9 mouse cellular contexts compared by ENCODE assay signal in genomic region chr8:108647556-108647955, GRCm38 (mm10).
DNase-seq lines count a peak whose midpoint lies in the region; ATAC-seq and TF ChIP-seq lines count a peak whose summit lies in the region.
"Had no signal": no experiment of that assay in that cellular context is flagged by ENCODE, and none has a peak within 500 bp of the region (broad histone marks: within the 10 kb centered on the region; RNA-seq: fewer than 3 reads in every experiment).

No protein-coding gene starts in this region.

- no peaks in the 10 kb centered on the region for H3K9me3 ChIP-seq in stomach, postnatal 0 days (ENCODE audit: control insufficient read depth, low read length)

- no peaks in the 10 kb centered on the region for H3K36me3 ChIP-seq in stomach, postnatal 0 days (ENCODE audit: control insufficient read depth, insufficient read depth, low read length)

- H3K9ac ChIP-seq in stomach, postnatal 0 days (ENCODE audit: low read length): no peak overlapping the region
- H3K9ac ChIP-seq: hindbrain, embryonic 14.5 days had no signal

- peak; percentile 41 for DNase-seq in ovary, postnatal 36 days (ENCODE audit: low spot score)
- DNase-seq in ovary, postnatal 14 days (ENCODE audit: low spot score): no peak
- DNase-seq in kidney, postnatal 10 days: peak; percentile 78
- DNase-seq in stomach, postnatal 0 days (ENCODE audit: low spot score): peak; percentile 40
- no peak for DNase-seq in T-cell, adult 2 months (ENCODE audit: low spot score)
- DNase-seq in thymus, postnatal 36 days: no peak
- no peak for DNase-seq in thymus, postnatal 0 days (ENCODE audit: low spot score)

- no peak overlapping the region for H3K4me2 ChIP-seq in stomach, postnatal 0 days (replicated peaks; ENCODE audit: low read depth)
- H3K4me2 ChIP-seq: hindbrain, embryonic 14.5 days had no signal

- no peaks in the 10 kb centered on the region for H3K27me3 ChIP-seq in stomach, postnatal 0 days (ENCODE audit: control insufficient read depth, insufficient read depth, low read length)

- no peaks in the 10 kb centered on the region; the same call in 1 of the 2 replicates for H3K4me1 ChIP-seq in stomach, postnatal 0 days (replicated peaks; ENCODE audit: control insufficient read depth, insufficient read depth)

- no peak for TF ChIP-seq EP300 in stomach, postnatal 0 days (optimal IDR thresholded peaks at IDR 0.05)

- no peak overlapping the region for H3K27ac ChIP-seq in stomach, postnatal 0 days (replicated peaks)
- H3K27ac ChIP-seq: hindbrain, embryonic 14.5 days had no signal

- 0 out of 2 replicates have a peak, but pooled peaks have one; percentile 18 for ATAC-seq in granulocyte monocyte progenitor cell, adult 5-6 weeks (replicated peaks; ENCODE audit: poor library complexity, severe bottlenecking)
- 0 out of 2 replicates have a peak, but pooled peaks have one; percentile 51 for ATAC-seq in stomach, postnatal 0 days (ENCODE audit: low FRiP score, low TSS enrichment)

- no peak for TF ChIP-seq CTCF in stomach, postnatal 0 days (IDR thresholded peaks at IDR 0.05; ENCODE audit: low read depth)

- WGBS in stomach, postnatal 0 days: 14% methylated on average over 8 of the region's 8 CpGs

- H3K4me3 ChIP-seq in stomach, postnatal 0 days (ENCODE audit: low read depth, low read length): no peak overlapping the region

Comparison
In these comparisons a context has a peak if more than half of its experiments do, and no peak if none do; other contexts are left out.
1. DNase-seq: peak in ovary, postnatal 36 days (single experiment), kidney, postnatal 10 days (single experiment) and stomach, postnatal 0 days (single experiment); none in ovary, postnatal 14 days (single experiment), T-cell, adult 2 months (single experiment), thymus, postnatal 36 days (0 of 2) and thymus, postnatal 0 days (single experiment).